Mouse (Mus musculus) v-Abl transformed pro-B cells (cell line): ENCODE data around the gene Zc3h7a.

Experiments used
- in situ Hi-C, 2 experiments: fragments of 400-800 bp; cut with MboI; formaldehyde crosslinking; loops; one replicate each; pipeline ENCODE4 v1.15.1; 2025; ENCODE audit not compliant: unreplicated experiment in 2 of 2

Gene Zc3h7a

DNA sequence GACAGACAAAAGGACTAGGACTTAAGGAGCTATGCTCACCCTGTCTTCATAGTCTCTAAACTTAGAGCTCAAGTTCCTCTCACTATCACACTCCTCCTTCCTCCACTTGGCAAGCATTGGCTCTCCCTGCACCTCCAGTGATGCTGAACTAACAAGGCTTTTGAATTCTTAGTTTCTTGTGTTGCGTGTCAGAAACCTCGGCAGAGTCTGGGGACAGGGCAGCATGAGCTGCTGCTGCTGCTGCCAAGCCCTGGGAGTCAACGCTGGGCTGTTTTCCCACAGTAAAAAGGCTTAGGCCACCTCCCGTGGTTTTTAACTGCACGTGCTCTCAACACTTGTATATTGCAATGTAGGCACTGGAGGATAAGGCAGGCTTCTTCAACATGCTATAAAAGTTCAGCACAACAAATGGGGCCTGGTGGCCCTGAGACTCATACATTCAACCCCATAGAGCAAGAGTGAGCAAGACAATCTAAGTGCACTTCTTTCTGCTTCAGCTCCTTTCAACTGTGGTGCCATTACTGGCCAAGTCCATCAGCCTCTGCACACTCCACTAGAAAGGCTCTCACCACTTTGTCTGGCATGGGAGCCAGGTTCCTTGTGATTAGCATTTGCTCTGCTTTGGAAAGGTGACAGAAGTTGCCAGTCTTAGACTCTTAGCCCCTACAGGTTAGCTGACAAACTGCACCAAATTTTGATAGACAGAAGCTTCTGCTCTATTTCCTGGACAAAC, 89.2 kb downstream of the Zc3h7a start:
- in situ Hi-C loops = no loop called here
